Mouse (Mus musculus): ENCODE measurements around the gene Bsn.
"Not testable (repeated sequence)": the region's sequence is repeated elsewhere in the genome, so short reads cannot be mapped to it uniquely, and the experiment has no call there.

Gene Bsn

GRCm38 (mm10) chr9:108147606-108148005, 42.6 kb downstream of the Bsn start:
- no peak for DNase-seq

GRCm38 (mm10) chr9:108146451-108146850, 43.7 kb downstream of the Bsn start:
- DNase-seq, result no peak

GRCm38 (mm10) chr9:108145740-108146139, 44.4 kb downstream of the Bsn start:
- DNase-seq, result no peak

GRCm38 (mm10) chr9:108144371-108145270, 45.6 kb downstream of the Bsn start:
- DNase-seq, result peak; percentile 39

- DNase-seq, result no peak
These were observed 46.7 kb downstream of the Bsn start for GRCm38 (mm10) chr9:108143470-108143869.

GRCm38 (mm10) chr9:108141387-108141786, 48.8 kb downstream of the Bsn start:
- peak; percentile 42 for DNase-seq

- DNase-seq, result no peak
These were observed 50.1 kb downstream of the Bsn start for GRCm38 (mm10) chr9:108139963-108140695.

- no peak for DNase-seq
These were observed 50.8 kb downstream of the Bsn start for GRCm38 (mm10) chr9:108139169-108139962.

GRCm38 (mm10) chr9:108138118-108138517, 52.1 kb downstream of the Bsn start:
- DNase-seq, result no peak

GRCm38 (mm10) chr9:108137523-108137922, 52.7 kb downstream of the Bsn start:
- DNase-seq, result peak; percentile 96

- peak; percentile 87 for DNase-seq
These were observed 53.2 kb downstream of the Bsn start for GRCm38 (mm10) chr9:108136930-108137462.

- no peak for DNase-seq
These were observed 54.0 kb downstream of the Bsn start for GRCm38 (mm10) chr9:108136225-108136624.

- DNase-seq, result not testable (repeated sequence)
These were observed 54.5 kb downstream of the Bsn start for GRCm38 (mm10) chr9:108135679-108136078.

- DNase-seq, result no peak
These were observed 56.7 kb downstream of the Bsn start for GRCm38 (mm10) chr9:108133478-108133877.

GRCm38 (mm10) chr9:108132373-108132772, 57.8 kb downstream of the Bsn start:
- DNase-seq, result no peak

- DNase-seq, result no peak
These were observed 58.7 kb downstream of the Bsn start for GRCm38 (mm10) chr9:108131502-108131901.

GRCm38 (mm10) chr9:108129042-108129948, 60.9 kb downstream of the Bsn start:
- DNase-seq, result no peak

GRCm38 (mm10) chr9:108128248-108128647, 61.9 kb downstream of the Bsn start:
- DNase-seq, result peak; percentile 90

GRCm38 (mm10) chr9:108126436-108127180, 63.6 kb downstream of the Bsn start:
- DNase-seq, result no peak

GRCm38 (mm10) chr9:108125731-108126130, 64.5 kb downstream of the Bsn start:
- no peak for DNase-seq

GRCm38 (mm10) chr9:108123916-108124315, 66.3 kb downstream of the Bsn start:
- DNase-seq, result no peak
